Mouse (Mus musculus) lung, embryonic 14.5 days (tissue): Measurements from ENCODE around the gene Tmem229b. TPM values are rescaled to one million over a fixed set of nuclear protein-coding genes. Genes with fewer than 3 reads are reported as not detected.
"Not testable (repeated sequence)": the region's sequence is repeated elsewhere in the genome, so short reads cannot be mapped to it uniquely, and the experiment has no call there.

Experiments used
- ATAC-seq: fragments of 200-750 bp; cut with Nextera tagmentation; 2 replicates; pipeline ENCODE4 v1.8.0; 2017; ENCODE audit warnings: mild to moderate bottlenecking, moderate TSS enrichment, moderate library complexity; ENCODE audit not compliant: insufficient read depth
- DNase-seq: peaks from one replicate; pipeline ENCODE4 v3.0.0-alpha.2; 2015
- H3K27ac ChIP-seq: fragments of 300-500 bp; sonication (generic); 2 replicates; pipeline ENCODE4 v1.5.1; 2014; ENCODE audit warnings: low read depth, mild to moderate bottlenecking, moderate library complexity
- H3K27me3 ChIP-seq: fragments of 300-500 bp; sonication (generic); 2 replicates; pipeline ENCODE4 v1.6.1; 2014; ENCODE audit warnings: low read length, control low read depth; ENCODE audit not compliant: insufficient read depth
- H3K36me3 ChIP-seq: fragments of 300-500 bp; sonication (generic); 2 replicates; pipeline ENCODE4 v1.6.1; 2014; ENCODE audit warnings: control low read depth; ENCODE audit not compliant: insufficient read depth
- H3K4me1 ChIP-seq: fragments of 300-500 bp; sonication (generic); 2 replicates; pipeline ENCODE4 v1.6.1; 2014; ENCODE audit warnings: antibody characterized with exemption, control low read depth; ENCODE audit not compliant: insufficient read depth
- H3K4me2 ChIP-seq: fragments of 300-500 bp; sonication (generic); 2 replicates; pipeline ENCODE4 v1.6.1; 2014; ENCODE audit warnings: mild to moderate bottlenecking
- H3K4me3 ChIP-seq: fragments of 300-500 bp; sonication (generic); 2 replicates; pipeline ENCODE4 v1.5.1; 2014; ENCODE audit warnings: low read depth, low read length
- H3K9ac ChIP-seq: fragments of 300-500 bp; sonication (generic); 2 replicates; pipeline ENCODE4 v1.6.1; 2014
- H3K9me3 ChIP-seq: fragments of 300-500 bp; sonication (generic); 2 replicates; pipeline ENCODE4 v1.6.1; 2016; ENCODE audit warnings: low read depth, low read length, control low read depth
- CTCF ChIP-seq: IDR thresholded peaks from 2 replicates; pipeline ENCODE4 v1.5.1; 2016; ENCODE audit warnings: antibody characterized with exemption, low read depth
- WGBS: fragments of 180-500 bp; shearing (Covaris S2); extraction: QIAGEN DNeasy Blood & Tissue Kit; methylation state at CpG from one replicate; pipeline ENCODE4 v1.1.7; 2014; 5-methylcytosine and 5-hydroxymethylcytosine counted together
- polyA plus RNA-seq: library from polyadenylated mRNA; unstranded; fragments of >200 nt; fragmentation: Nextera tagmentation; extraction: Ambion mirVana; gene quantifications from 2 replicates; pipeline ENCODE4 v1.2.1, GENCODE M21; 2014

Gene Tmem229b
- polyA plus RNA-seq, 1 experiment from 2014 or later = 5.7 TPM

- TF ChIP-seq CTCF = no peak
- DNase-seq (no peak), ATAC-seq (no peak)
- Histone ChIP-seq H3K36me3 (no peaks in the 10 kb centered on the region), H3K9ac (no peak overlapping the region), H3K4me3 (no peak overlapping the region), H3K4me1 (no peaks in the 10 kb centered on the region), H3K27me3 (no peaks in the 10 kb centered on the region), H3K4me2 (no peak overlapping the region), H3K9me3 (no peaks in the 10 kb centered on the region), H3K27ac (no peak overlapping the region)
- 27% methylated on average over 4 of the region's 4 CpGs for WGBS
Measured at GRCm38 (mm10) chr12:78936494-78936893, 70.9 kb downstream of the Tmem229b start.

- no peak for ATAC-seq
- H3K36me3 ChIP-seq = no peaks in the 10 kb centered on the region
Measured at GRCm38 (mm10) chr12:78929900-78930299, 77.5 kb downstream of the Tmem229b start.

GRCm38 (mm10) chr12:78927287-78927686, 80.1 kb downstream of the Tmem229b start:
- no peak overlapping the region for H3K4me3 ChIP-seq
- DNase-seq = no peak
- no peak overlapping the region for H3K4me2 ChIP-seq
- no peaks in the 10 kb centered on the region for H3K27me3 ChIP-seq
- H3K9ac ChIP-seq = no peak overlapping the region
- ATAC-seq = no peak
- no peak for TF ChIP-seq CTCF
- no peaks in the 10 kb centered on the region for H3K9me3 ChIP-seq
- 67% methylated on average over 5 of the region's 5 CpGs for WGBS
- H3K4me1 ChIP-seq = no peaks in the 10 kb centered on the region
- H3K27ac ChIP-seq = no peak overlapping the region
- no peaks in the 10 kb centered on the region for H3K36me3 ChIP-seq

More at GRCm38 (mm10) chr12:78929900-78930299, 77.5 kb downstream of the Tmem229b start:
- Histone ChIP-seq H3K4me3 (no peak overlapping the region), H3K4me2 (no peak overlapping the region), H3K4me1 (no peaks in the 10 kb centered on the region), H3K9me3 (no peaks in the 10 kb centered on the region), H3K27ac (no peak overlapping the region), H3K9ac (no peak overlapping the region), H3K27me3 (no peaks in the 10 kb centered on the region)
- no peak for TF ChIP-seq CTCF
- no peak for DNase-seq
- 62% methylated on average over 1 of the region's 1 CpGs for WGBS

GRCm38 (mm10) chr12:78923539-78924189, 83.8 kb downstream of the Tmem229b start:
- no peaks in the 10 kb centered on the region for H3K36me3 ChIP-seq
- no peaks in the 10 kb centered on the region for H3K9me3 ChIP-seq
- DNase-seq (no peak), ATAC-seq (no peak)
- H3K4me3 ChIP-seq = no peak overlapping the region
- no peak overlapping the region for H3K9ac ChIP-seq
- H3K27me3 ChIP-seq = no peaks in the 10 kb centered on the region
- TF ChIP-seq CTCF = no peak
- no peaks in the 10 kb centered on the region for H3K4me1 ChIP-seq
- no peak overlapping the region for H3K4me2 ChIP-seq
- no peak overlapping the region for H3K27ac ChIP-seq
- WGBS = 76% methylated on average over 7 of the region's 7 CpGs

GRCm38 (mm10) chr12:78922977-78923376, 84.5 kb downstream of the Tmem229b start:
- not testable (repeated sequence) for H3K27me3 ChIP-seq, H3K9me3 ChIP-seq, H3K9ac ChIP-seq, ATAC-seq, H3K4me3 ChIP-seq, H3K36me3 ChIP-seq, H3K4me2 ChIP-seq, DNase-seq, H3K4me1 ChIP-seq, H3K27ac ChIP-seq

GRCm38 (mm10) chr12:78922058-78922457, 85.4 kb downstream of the Tmem229b start:
- Histone ChIP-seq H3K4me2 (no peak overlapping the region), H3K9ac (no peak overlapping the region), H3K4me3 (no peak overlapping the region), H3K4me1 (no peaks in the 10 kb centered on the region), H3K27me3 (no peaks in the 10 kb centered on the region), H3K9me3 (no peaks in the 10 kb centered on the region), H3K36me3 (no peaks in the 10 kb centered on the region), H3K27ac (no peak overlapping the region)
- WGBS = 43% methylated on average over 3 of the region's 3 CpGs
- DNase-seq (no peak), ATAC-seq (no peak)
- no peak for TF ChIP-seq CTCF

GRCm38 (mm10) chr12:78921421-78921820, 86.0 kb downstream of the Tmem229b start:
- Histone ChIP-seq H3K27me3 (no peaks in the 10 kb centered on the region), H3K9ac (no peak overlapping the region), H3K4me3 (no peak overlapping the region), H3K4me2 (no peak overlapping the region), H3K9me3 (no peaks in the 10 kb centered on the region), H3K4me1 (no peaks in the 10 kb centered on the region), H3K36me3 (no peaks in the 10 kb centered on the region), H3K27ac (no peak overlapping the region)
- DNase-seq = peak; percentile 43
- ATAC-seq = peak; percentile 35; the same call in 1 of the 2 replicates
- no peak for TF ChIP-seq CTCF
- 29% methylated on average over 4 of the region's 4 CpGs for WGBS
